Mouse (Mus musculus): ENCODE measurements around the gene Abcc2.
A peak's percentile ranks its signal among the peaks of the same experiment; 100 is the strongest.

The Abcc2 gene

GRCm38 (mm10) chr19:43777308-43777707 lies 4.7 kb upstream of the Abcc2 start:
- DNase-seq (ENCODE audit: extremely low spot score, low read depth, low spot score) = no peak

- DNase-seq (ENCODE audit: extremely low spot score, low read depth, low spot score) = no peak
Observed at GRCm38 (mm10) chr19:43780391-43780790, 1.6 kb upstream of the Abcc2 start.

- DNase-seq (ENCODE audit: extremely low spot score, low read depth, low spot score) = no peak
Observed at GRCm38 (mm10) chr19:43784761-43785160, 2.8 kb downstream of the Abcc2 start.

- DNase-seq (ENCODE audit: extremely low spot score, low read depth, low spot score) = no peak
Observed at GRCm38 (mm10) chr19:43786249-43787026, 4.4 kb downstream of the Abcc2 start.

DNA sequence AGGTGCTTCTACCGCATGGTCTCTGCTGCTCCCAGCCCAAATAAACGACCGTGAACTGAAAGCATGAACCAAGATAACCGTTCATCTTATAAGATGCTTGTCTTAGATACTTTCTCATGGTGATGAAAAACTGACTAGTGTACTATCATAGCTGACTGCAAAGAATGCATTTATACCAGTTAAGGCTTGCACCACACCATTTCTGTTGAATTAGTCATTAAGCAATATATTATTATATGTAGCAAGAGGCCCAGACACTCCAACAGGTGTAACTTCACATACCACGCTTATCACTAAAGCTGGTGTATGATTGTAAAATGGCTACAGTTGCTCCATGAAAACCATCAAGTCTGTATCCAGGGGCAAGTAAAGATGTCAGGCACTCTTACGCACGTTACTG lies 7.8 kb downstream of the Abcc2 start:
- no peak for DNase-seq (ENCODE audit: extremely low spot score, low read depth, low spot score)

DNA sequence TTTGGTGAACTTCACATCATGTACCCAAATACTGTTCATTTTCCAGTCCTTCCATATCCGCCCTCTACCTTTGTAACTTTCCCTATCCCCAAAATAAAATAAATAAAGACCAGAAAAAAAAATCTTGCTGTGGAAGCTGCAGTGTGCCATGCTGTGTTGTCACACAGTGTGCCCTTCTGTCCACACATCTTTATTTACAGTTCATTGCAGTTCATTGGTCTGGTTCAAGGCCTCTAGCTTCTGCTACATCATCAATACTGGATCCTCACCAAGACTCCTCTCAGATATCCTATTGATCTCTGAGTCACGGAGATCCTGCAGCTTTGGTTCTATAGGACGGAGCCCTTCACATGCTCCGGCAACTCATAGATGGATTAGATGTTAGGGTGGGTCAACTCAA lies 10.5 kb downstream of the Abcc2 start:
- no peak for DNase-seq (ENCODE audit: extremely low spot score, low read depth, low spot score)

GRCm38 (mm10) chr19:43793951-43794350 lies 12.0 kb downstream of the Abcc2 start:
- no peak for DNase-seq (ENCODE audit: extremely low spot score, low read depth, low spot score)

- DNase-seq (ENCODE audit: extremely low spot score, low read depth, low spot score) = no peak
Observed at GRCm38 (mm10) chr19:43795511-43795910, 13.5 kb downstream of the Abcc2 start.

GRCm38 (mm10) chr19:43797216-43797615 lies 15.2 kb downstream of the Abcc2 start:
- no peak for DNase-seq (ENCODE audit: extremely low spot score, low read depth, low spot score)

- no peak for DNase-seq (ENCODE audit: extremely low spot score, low read depth, low spot score)
Observed at GRCm38 (mm10) chr19:43801427-43802051, 19.5 kb downstream of the Abcc2 start.

GRCm38 (mm10) chr19:43803866-43804265 lies 21.9 kb downstream of the Abcc2 start:
- no peak for DNase-seq (ENCODE audit: extremely low spot score, low read depth, low spot score)

- no peak for DNase-seq (ENCODE audit: extremely low spot score, low read depth, low spot score)
Observed at GRCm38 (mm10) chr19:43809331-43809730, 27.3 kb downstream of the Abcc2 start.

GRCm38 (mm10) chr19:43811419-43811818 lies 29.4 kb downstream of the Abcc2 start:
- DNase-seq (ENCODE audit: extremely low spot score, low read depth, low spot score) = no peak

GRCm38 (mm10) chr19:43813315-43813714 lies 31.3 kb downstream of the Abcc2 start:
- DNase-seq (ENCODE audit: extremely low spot score, low read depth, low spot score) = no peak

DNA sequence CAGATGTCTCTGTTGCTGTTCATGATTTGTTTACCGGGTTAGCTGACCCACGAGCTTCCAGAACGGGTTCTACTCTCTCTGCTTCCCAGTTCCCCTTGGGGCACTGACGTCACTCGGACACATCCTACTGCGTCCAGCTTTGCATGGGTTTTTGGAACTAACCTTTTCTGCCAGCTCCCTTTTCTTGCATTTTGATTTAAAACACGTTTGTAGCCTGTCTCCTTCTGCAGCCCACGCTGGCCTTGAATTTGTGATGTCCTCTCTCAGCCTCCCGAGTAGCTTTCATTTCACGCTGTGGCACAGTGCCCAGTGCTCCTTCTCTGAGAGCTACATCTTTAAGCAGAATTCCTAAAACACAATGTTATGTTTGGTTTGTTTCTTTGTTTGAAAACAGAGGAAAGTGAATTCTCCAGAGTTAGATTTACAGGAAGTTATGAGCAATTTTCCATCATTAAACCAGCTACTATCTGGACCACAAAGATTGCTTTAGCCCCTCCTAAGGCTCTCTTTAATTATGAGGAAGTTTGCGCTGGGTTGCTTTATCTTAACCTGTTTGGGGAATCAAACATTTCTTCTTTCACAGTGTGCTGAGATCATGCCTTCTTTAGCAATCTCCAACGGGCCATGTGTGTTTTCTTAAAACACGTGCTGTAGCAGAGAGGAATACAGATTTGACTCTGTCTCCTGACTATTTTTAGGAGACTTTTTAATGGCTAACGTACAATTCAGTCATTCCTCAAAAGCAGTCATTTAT lies 33.8 kb downstream of the Abcc2 start:
- no peak for DNase-seq (ENCODE audit: extremely low spot score, low read depth, low spot score)

DNA sequence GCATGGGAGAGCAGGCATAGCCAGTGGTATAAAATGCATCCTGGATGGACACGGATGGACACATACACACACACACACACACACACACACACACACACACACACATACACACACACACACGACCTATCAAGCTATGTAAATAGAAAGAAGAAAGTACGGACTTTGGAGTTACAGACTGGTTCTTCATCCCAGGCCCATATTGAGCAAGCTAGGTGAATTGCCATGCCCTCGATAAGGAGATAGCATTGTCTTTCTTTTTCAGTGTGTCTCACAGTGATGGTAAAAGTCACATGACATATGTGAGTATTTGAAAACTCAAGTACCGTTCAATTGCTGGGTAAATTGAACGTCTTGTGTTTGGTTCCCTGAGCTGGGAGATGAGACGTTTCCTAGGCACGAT lies 44.9 kb downstream of the Abcc2 start:
- no peak for DNase-seq (ENCODE audit: extremely low spot score, low read depth, low spot score)

- DNase-seq (ENCODE audit: extremely low spot score, low read depth, low spot score) = peak; percentile 53
Observed at GRCm38 (mm10) chr19:43832425-43833069, 50.6 kb downstream of the Abcc2 start.

DNA sequence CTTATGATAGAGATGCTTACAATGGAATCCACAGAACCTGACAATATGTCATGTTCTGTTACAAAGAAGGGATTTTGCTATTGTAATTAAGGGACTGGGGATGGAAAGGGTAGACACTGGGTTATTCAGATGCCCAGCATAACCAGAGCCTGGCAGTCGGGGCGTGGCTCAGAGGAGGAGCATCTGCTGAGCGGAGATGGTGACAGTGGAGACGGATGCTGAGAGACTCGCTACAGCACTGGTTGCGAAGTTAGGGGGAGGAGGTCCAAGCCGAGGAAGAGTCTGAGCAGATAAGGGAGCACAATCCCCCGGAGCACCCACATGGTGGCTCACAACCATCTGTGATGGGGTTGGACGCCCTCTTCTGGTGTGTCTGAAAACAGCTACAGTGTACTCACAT lies 61.2 kb downstream of the Abcc2 start:
- DNase-seq (ENCODE audit: extremely low spot score, low read depth, low spot score) = no peak

DNA sequence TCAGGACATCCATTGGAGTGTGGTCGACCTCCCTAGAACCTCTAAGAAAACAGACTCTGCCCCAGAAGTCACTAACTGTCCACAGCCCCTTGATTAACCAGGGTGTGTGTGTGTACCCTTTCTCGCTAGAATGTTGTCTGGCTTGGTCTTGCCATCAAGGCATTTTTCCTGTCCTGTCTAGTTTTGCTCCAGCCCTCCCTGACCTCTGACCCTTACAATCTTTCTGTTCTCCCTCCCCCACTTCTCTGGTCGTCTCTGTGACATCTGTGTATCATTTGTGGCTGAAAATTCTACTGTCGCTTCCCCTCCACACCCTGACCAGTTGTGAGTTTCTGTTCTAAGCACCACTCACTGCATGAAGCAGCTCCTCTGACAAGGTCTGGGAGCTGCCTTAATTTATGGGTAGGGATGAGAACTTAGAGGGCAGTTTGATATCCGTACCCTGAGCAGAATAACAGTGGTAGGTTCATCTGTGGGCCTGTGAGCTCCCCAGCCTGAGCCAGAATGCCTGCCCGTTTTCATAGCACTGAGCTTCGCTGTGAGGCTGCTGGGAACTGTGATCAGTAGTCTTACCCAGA lies 63.4 kb downstream of the Abcc2 start:
- no peak for DNase-seq (ENCODE audit: extremely low spot score, low read depth, low spot score)

DNA sequence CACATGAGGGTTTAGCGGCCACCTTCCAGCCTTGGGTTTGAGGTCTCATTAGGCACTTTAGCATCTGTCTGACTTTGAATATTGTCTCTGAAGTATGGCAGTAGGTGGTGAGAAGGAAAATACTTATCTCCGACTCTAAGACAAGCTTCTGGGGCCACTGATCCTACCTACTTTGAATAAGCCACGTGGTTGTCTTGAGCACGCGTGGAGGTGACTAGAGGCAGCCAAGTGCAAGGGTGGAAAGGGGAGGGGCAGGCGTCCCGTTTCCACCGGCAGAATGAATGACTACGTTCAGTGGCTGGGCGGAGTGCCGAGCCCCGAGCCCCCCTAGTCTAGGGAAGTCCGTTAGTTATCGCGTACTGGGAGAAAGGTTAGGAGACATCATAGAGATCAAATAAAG lies 65.1 kb downstream of the Abcc2 start:
- DNase-seq (ENCODE audit: extremely low spot score, low read depth, low spot score) = no peak

DNA sequence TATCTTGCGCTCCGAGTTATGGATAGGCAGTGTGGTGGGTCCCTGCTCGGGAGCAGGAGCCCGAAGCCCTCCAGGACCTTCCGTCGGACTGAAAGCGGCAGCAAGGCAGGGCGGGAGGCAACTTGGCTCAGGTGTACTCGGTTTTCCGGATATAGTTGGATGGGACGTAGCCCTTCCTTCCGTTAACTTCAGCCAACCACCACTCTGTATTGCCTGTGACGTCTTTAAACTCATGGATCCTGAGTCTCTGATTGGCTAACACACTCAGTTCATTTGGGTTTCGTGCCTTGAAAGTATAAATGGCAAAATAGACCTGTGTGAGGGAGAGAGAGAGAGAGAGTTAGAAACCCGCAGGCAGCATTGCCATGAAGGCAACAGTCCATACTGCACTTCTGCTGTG lies 66.0 kb downstream of the Abcc2 start:
- DNase-seq (ENCODE audit: extremely low spot score, low read depth, low spot score) = no peak
